Mouse (Mus musculus) inflammation-experienced regulatory T-cells, adult 6 months (primary cell): ENCODE measurements around the gene Slc52a3. TPM values are rescaled to one million over a fixed set of nuclear protein-coding genes. Genes with fewer than 3 reads are reported as not detected.

Source experiments
- ATAC-seq: one replicate; pipeline ENCODE4 v1.8.0; 2017
- polyA plus RNA-seq, 3 experiments: library from polyadenylated mRNA; unstranded; fragments of 100-300 nt; shearing (Covaris generic); gene quantifications; one replicate each; pipeline ENCODE4 v1.2.1; 2017

The Slc52a3 gene
- polyA plus RNA-seq, 3 experiments from 2014 or later = 5.3 to 16.5 (median 8.9) TPM

DNA sequence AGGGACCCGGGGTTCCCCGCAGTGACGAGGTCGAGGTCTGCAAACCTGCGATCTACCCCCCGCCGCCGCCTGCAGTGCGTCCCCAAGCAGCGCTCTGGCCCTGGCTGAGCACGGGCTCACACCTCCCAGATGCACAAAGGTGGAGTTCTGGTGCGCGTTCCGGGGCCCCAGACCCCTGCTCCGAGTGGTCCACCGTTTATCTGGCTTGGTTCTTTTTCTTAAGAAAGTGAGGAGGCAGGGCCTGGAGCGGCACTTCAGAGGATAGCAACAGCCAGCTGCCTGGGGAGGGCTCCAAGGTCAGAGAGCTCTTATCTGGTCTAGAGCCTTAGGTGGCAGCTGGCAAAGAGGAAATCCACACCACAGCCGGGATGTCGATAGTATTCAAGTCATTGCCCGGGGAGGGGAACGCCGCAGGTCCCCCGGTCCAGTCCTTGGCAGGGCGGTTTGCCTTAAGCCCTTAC lies 52.7 kb downstream of the Slc52a3 start:
- ATAC-seq = no peak

DNA sequence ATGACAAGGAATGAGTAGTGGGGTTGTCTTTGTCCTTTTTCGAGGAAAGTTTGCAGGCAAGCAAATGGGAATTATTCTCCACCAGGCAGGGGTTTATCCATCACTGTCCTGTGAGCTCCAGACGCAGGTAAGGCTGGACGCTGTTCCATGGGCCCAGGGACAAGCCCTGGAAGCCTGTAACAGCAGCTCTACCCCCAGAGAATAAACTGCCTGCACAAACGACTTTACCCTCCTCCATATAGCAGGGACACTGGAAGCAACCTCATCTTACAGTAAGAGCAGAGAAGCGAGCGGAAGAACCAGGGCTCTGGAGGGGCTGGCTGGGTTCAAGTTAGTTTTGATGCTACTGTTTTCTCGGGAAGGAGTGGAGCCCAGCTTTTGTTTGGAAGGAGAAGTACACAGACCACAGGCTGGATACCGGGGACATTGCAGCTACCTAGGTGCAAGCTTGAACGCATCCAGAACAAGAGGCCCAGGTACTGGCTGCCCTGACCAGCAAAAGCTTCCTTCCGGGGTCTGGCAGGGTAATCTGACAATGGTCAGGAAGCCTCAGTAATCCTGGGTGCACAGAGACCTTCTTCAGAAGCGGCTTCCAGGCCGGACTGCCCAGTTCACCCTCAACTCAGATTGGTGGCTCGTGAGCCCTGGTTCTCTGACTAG lies 53.4 kb downstream of the Slc52a3 start:
- ATAC-seq = no peak

DNA sequence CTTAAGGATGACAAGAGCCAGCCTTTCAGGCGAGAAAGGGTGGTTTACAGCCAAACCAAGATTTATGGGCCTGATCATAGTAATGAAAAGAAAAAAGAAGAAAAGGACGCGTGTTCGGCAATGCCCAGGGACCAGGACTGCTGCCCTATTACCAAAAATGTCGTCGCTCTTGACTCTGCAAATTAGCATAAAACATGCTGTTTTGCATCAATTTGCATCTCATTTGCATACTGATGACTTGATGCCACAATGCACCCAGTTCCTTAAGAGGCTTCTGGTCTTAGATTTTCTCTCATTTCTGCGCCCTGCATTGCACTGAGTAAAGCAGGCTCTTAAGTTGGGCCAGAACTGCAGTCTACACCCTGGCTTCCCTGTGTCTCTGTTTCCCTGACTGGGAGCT lies 54.0 kb downstream of the Slc52a3 start:
- no peak for ATAC-seq

DNA sequence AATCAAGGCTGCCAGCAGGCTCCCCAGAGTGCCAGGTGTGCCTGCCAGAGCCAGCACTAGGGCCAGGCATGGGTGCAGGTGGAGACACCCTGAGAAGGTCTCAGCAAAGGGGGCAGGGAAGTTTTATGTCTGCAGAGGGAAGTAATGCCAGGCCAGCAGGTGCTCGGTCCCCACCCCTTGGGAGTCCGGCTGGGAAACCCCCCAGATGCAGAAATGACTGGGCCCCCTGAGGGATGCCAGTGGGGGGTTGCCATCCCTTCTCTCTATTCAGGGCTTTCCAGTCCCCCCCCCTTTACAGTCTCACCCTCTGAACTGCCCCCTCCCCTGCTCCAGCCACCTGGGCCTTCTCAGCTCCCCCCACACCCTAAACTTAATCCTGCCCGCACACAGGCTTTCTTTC lies 55.7 kb downstream of the Slc52a3 start:
- ATAC-seq = no peak

DNA sequence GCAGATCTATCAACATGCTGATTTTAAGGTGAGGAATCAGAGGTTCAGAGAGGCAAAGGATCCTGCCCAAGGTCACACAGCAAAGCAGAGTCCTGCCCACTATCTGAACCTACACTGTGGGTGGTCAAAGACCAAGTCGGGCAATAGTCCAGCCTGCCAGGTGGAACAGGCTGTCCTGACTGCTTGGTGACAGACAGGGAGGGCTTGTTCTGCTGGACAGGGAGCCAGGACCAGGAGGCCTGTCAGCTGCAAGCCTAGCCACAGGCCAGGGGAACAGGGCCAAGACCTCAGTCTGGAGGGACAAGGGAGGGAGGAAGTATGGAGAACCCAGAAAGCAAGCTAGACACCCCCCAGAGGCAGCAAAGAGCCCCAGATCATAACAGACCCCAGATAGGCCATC lies 59.1 kb downstream of the Slc52a3 start:
- ATAC-seq = no peak

DNA sequence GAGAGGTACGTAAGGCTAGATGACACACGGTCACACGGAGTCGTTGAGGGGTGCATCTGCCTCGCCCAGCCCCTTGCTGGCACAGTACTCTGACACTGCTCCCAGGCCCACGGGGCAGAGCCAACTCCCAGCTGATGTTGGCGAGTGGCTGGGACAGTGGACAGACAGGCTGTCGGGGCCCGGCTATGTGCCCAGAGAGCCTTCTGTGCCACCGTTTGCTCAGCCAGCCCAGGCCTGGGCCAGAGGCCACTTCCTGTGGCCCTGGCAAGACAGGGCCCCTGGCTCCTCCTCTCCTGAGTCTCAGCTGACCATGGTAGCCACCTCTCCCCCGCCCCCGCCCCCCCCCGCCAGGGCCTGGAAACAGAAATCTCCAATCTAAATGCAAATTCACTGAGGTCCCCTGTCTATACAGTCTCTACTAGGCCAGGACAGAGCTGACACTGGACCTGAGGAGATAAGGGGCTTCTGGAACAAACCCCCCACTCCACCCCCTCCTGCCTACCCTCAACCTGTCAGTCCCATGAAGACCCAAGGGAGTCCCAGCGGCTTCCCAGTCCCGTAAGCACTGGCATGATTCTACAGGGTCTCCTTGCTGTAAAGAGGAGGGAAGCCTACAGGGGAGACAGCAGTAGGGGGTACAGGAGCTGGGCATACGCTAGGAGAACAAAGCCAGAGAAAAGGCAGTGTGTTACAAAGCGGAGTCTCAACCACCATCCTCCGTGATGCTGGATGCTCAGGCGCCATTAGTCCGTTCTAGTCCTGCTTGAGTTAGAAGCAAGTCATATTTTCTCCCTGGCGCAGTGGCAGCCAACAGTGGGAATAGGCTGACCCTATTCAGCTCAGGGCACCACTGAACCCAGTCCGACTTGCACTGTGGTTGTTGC lies 60.3 kb downstream of the Slc52a3 start:
- ATAC-seq = no peak

DNA sequence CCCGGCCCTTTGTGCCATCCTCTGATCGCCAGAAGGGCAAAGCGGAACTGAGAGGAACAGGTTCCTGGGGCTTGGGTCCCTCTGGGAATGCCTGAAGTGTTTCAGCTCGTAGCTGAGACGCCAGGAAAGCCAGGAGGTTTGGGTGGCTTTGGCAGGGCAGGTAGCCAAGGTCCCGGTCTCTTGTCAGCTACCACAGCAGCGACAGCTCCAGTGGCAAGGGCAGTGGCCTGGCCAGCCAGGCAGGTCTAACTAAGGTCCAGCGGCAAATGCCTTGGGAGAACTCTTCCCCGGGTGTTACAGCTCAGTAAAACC lies 60.9 kb downstream of the Slc52a3 start:
- ATAC-seq = no peak

Other genes starting within 250 kb of the Slc52a3 start
- gene Rspo4, start 153.6 kb upstream of the Slc52a3 start, polyA plus RNA-seq = not detected
- gene Angpt4, start 85.3 kb upstream of the Slc52a3 start, polyA plus RNA-seq = not detected
- gene Fam110a, start 16.3 kb upstream of the Slc52a3 start, polyA plus RNA-seq = 10 to 100 TPM; 16.4 to 27.4 (median 18.3) TPM
- not detected for gene Scrt2, start 85.0 kb downstream of the Slc52a3 start, polyA plus RNA-seq
- 1 to 10 TPM; 2.5 to 8.0 (median 3.3) TPM for gene Srxn1, start 109.0 kb downstream of the Slc52a3 start, polyA plus RNA-seq
- not detected for gene Tcf15, start 147.1 kb downstream of the Slc52a3 start, polyA plus RNA-seq
- 10 to 100 TPM; 57.1 to 89.9 (median 83.2) TPM for gene Csnk2a1, start 230.3 kb downstream of the Slc52a3 start, polyA plus RNA-seq